Mouse (Mus musculus) kidney, postnatal 0 days (tissue): ENCODE results near the gene Gpc5. TPM values are rescaled to one million over a fixed set of nuclear protein-coding genes. Genes with fewer than 3 reads are reported as not detected.

Experiments used
- ATAC-seq: fragments of 200-750 bp; cut with Nextera tagmentation; replicated peaks from 2 replicates; pipeline ENCODE4 v1.8.0; 2017; ENCODE audit warnings: low read depth, moderate number of reproducible peaks, moderate TSS enrichment, moderate library complexity; ENCODE audit not compliant: low FRiP score
- DNase-seq: peaks from one replicate; pipeline ENCODE4 v3.0.0-alpha.2; 2016; ENCODE audit warnings: low spot score
- H3K27ac ChIP-seq: fragments of 300-500 bp; sonication (generic); 2 replicates; pipeline ENCODE4 v1.5.1; 2014; ENCODE audit warnings: mild to moderate bottlenecking
- H3K27me3 ChIP-seq: fragments of 300-500 bp; sonication (generic); 2 replicates; pipeline ENCODE4 v1.6.1; 2014; ENCODE audit warnings: low read length, mixed read lengths; ENCODE audit not compliant: insufficient read depth
- H3K36me3 ChIP-seq: fragments of 300-500 bp; sonication (generic); 2 replicates; pipeline ENCODE4 v1.6.1; 2014; ENCODE audit warnings: low read length, mixed read lengths; ENCODE audit not compliant: insufficient read depth
- H3K4me1 ChIP-seq: fragments of 300-500 bp; sonication (generic); replicated peaks from 2 replicates; pipeline ENCODE4 v1.6.1; 2014; ENCODE audit warnings: antibody characterized with exemption, low read length, mixed read lengths; ENCODE audit not compliant: insufficient read depth
- H3K4me2 ChIP-seq: fragments of 300-500 bp; sonication (generic); 2 replicates; pipeline ENCODE4 v1.6.1; 2014; ENCODE audit warnings: mild to moderate bottlenecking, low read length, moderate library complexity, mixed read lengths
- H3K4me3 ChIP-seq: fragments of 300-500 bp; sonication (generic); replicated peaks from 2 replicates; pipeline ENCODE4 v1.5.1; 2014; ENCODE audit warnings: low read depth, low read length
- H3K9ac ChIP-seq: fragments of 300-500 bp; sonication (generic); 2 replicates; pipeline ENCODE4 v1.6.1; 2014; ENCODE audit warnings: low read depth, low read length
- H3K9me3 ChIP-seq: fragments of 300-500 bp; sonication (generic); replicated peaks from 2 replicates; pipeline ENCODE4 v1.6.1; 2016; ENCODE audit warnings: low read length, inconsistent platforms, mixed read lengths
- CTCF ChIP-seq: IDR thresholded peaks from 2 replicates; pipeline ENCODE4 v1.5.1; 2016; ENCODE audit warnings: antibody characterized with exemption, low read depth, mild to moderate bottlenecking, moderate library complexity
- WGBS: fragments of 180-500 bp; shearing (Covaris S2); extraction: QIAGEN DNeasy Blood & Tissue Kit; methylation state at CpG from one replicate; pipeline ENCODE4 v1.1.7; 2014; 5-methylcytosine and 5-hydroxymethylcytosine counted together
- polyA plus RNA-seq: library from polyadenylated mRNA; unstranded; fragments of >200 nt; fragmentation: Nextera tagmentation; extraction: Ambion mirVana; gene quantifications from 2 replicates; pipeline ENCODE4 v1.2.1, GENCODE M21; 2015

Gpc5 gene
- polyA plus RNA-seq, 1 experiment from 2014 or later = 18.5 TPM

DNA sequence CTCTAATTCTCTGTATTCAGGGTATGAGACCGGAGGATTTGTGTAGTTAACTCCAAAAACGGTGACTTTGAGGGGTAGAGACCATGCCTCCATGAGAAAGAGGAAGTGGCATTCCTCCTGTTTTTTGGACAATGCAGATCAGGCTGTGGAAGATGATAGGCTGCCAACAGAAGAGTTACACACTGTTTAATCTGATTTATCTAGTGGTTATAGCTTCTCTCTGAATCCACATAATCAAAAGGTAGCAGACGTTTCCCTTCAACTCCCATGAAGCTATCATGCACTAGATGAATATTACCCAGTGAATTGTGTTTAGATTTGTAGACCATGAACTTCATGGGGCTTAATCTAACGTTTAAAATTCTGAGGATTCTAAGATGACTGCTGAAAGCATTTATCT, 522.1 kb downstream of the Gpc5 start:
- DNase-seq = no peak
- no peak for TF ChIP-seq CTCF
- Histone ChIP-seq H3K36me3 (no peaks in the 10 kb centered on the region), H3K9ac (no peak overlapping the region), H3K27ac (no peak overlapping the region), H3K4me2 (no peak overlapping the region), H3K4me3 (no peak overlapping the region), H3K27me3 (no peaks in the 10 kb centered on the region), H3K9me3 (no peaks in the 10 kb centered on the region), H3K4me1 (no peaks in the 10 kb centered on the region)
- WGBS = 73% methylated on average over 4 of the region's 4 CpGs
- ATAC-seq = no peak

DNA sequence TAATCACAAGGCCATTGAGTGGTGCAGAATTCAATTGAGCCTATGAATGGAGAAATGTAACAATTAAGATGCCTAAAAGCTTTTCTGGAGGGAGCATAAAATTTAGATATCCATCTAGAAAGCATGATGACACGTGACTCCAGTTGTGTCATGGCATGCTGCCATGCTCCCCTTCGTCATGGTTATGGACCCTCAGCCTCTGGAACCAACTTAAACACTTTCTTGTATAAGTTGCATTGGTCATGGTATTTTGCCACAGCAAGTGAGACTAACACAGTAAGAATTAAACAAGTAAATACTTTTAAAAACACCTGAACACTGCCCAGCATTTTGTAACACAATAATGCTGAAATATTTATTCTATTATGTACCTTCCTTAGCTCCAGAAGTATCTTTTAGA, 524.3 kb downstream of the Gpc5 start:
- TF ChIP-seq CTCF = no peak
- no peaks in the 10 kb centered on the region for H3K4me1 ChIP-seq
- H3K9ac ChIP-seq = no peak overlapping the region
- H3K4me3 ChIP-seq = no peak overlapping the region
- ATAC-seq (no peak), DNase-seq (no peak)
- no peaks in the 10 kb centered on the region for H3K27me3 ChIP-seq
- WGBS = 36% methylated on average over 2 of the region's 2 CpGs
- H3K27ac ChIP-seq = no peak overlapping the region
- H3K4me2 ChIP-seq = no peak overlapping the region
- no peaks in the 10 kb centered on the region for H3K9me3 ChIP-seq
- H3K36me3 ChIP-seq = no peaks in the 10 kb centered on the region

DNA sequence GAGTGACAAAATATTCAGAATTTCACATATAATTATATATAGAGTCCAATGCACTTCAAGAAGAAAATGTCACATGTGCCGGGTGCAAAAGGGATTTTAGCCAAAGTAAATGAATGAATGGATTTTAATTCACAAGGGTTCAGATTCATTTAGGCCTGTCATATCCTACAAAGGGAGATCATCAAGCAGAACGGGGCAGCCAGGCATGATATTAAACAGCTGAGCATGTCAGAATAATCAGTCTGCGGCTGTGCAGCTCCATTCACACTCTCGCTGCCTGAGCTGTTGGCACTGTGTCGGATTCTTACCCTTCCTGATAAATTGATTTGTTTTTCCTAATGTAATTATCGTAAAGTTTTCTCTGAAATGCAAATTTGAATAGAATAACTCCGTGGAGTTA, 524.8 kb downstream of the Gpc5 start:
- DNase-seq = no peak
- no peak overlapping the region for H3K9ac ChIP-seq
- no peak overlapping the region for H3K4me3 ChIP-seq
- H3K27ac ChIP-seq = no peak overlapping the region
- no peaks in the 10 kb centered on the region for H3K9me3 ChIP-seq
- H3K36me3 ChIP-seq = no peaks in the 10 kb centered on the region
- H3K4me1 ChIP-seq = no peaks in the 10 kb centered on the region
- 48% methylated on average over 7 of the region's 7 CpGs for WGBS
- ATAC-seq = no peak
- H3K27me3 ChIP-seq = no peaks in the 10 kb centered on the region
- no peak overlapping the region for H3K4me2 ChIP-seq
- no peak for TF ChIP-seq CTCF

DNA sequence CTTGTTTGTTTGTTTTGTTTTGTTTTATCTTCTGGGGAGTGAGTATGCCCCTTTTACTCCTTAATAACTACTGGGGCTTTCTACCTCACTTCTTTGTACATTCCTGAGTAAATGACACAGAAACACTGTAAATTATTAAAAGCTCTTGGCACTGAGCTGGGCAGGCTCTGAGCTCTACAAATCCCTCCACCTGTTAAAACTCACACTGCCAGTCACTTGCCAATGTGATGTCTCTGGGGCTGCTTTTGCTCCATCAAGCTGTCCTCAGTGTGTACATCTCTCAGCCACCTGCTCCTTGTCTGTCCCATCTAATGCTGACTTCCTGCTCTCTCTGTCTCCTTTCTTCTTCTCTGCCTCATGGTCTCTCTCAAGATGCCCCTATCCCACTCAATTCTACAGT, 528.5 kb downstream of the Gpc5 start:
- TF ChIP-seq CTCF = no peak
- ATAC-seq = peak; percentile 57
- no peak overlapping the region for H3K9ac ChIP-seq
- no peaks in the 10 kb centered on the region for H3K36me3 ChIP-seq
- no peak overlapping the region for H3K27ac ChIP-seq
- DNase-seq = peak; percentile 10
- no peak overlapping the region for H3K4me3 ChIP-seq
- no peaks in the 10 kb centered on the region for H3K27me3 ChIP-seq
- no peaks in the 10 kb centered on the region for H3K4me1 ChIP-seq
- H3K9me3 ChIP-seq = no peaks in the 10 kb centered on the region
- no peak overlapping the region for H3K4me2 ChIP-seq

DNA sequence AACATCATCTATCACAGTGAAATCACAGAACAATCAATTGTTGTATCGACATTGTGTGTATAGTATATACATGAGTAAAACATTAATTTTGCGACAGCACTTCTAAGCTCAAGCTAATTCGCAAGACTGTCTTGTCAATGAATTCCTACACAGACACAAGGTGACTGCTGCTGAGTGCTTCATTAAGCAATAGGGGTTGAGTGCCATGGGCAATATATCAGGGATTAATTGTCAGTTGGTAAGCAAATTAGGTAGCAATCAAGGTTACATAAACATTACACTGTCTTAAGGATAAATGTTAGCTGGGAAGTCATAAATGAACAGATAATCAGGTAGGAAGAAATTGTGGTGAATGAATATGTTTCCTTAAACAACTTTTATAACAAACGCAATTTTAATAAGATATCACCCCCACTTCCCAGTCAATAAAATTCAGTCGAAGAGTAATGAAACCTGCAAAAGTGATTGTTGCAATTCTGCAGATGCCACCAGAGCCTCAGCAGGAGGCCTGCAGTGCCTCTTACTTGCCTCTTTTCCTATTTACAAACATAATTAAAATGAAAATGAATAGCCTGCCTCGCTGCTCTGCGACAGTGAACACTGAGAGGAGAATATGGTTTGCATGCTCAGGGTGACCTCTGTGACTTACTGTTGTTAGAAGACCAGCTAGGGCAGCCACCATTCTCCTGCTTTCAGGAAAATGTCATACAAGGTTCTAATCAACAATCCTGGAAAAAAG, 539.3 kb downstream of the Gpc5 start:
- no peak overlapping the region for H3K4me3 ChIP-seq
- H3K9me3 ChIP-seq = no peaks in the 10 kb centered on the region
- 71% methylated on average over 7 of the region's 7 CpGs for WGBS
- no peak for ATAC-seq
- no peak overlapping the region for H3K9ac ChIP-seq
- no peak for TF ChIP-seq CTCF
- H3K36me3 ChIP-seq = no peaks in the 10 kb centered on the region
- H3K4me2 ChIP-seq = no peak overlapping the region
- no peak overlapping the region for H3K27ac ChIP-seq
- no peaks in the 10 kb centered on the region for H3K4me1 ChIP-seq
- no peaks in the 10 kb centered on the region for H3K27me3 ChIP-seq
- no peak for DNase-seq

DNA sequence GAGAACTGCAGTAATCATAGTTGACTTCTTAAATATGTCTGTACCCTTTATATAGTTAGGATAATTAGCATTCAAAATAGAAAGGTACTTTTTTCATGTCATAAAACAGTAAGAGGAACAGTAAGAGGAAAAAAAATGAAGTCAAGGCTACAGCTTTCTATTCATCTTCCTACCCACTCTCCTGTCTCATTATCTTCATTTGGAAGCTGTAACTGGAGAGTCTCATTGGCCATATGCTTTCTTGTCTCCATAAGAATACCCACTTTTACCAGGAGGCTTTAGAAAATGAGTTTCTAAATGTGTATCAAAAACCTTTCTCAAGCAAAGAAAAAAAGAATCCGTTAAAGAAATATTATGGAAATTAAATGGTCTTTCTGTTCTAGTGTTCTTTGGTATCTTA, 541.3 kb downstream of the Gpc5 start:
- no peaks in the 10 kb centered on the region for H3K27me3 ChIP-seq
- H3K9ac ChIP-seq = no peak overlapping the region
- H3K9me3 ChIP-seq = no peaks in the 10 kb centered on the region
- H3K27ac ChIP-seq = no peak overlapping the region
- no peaks in the 10 kb centered on the region for H3K36me3 ChIP-seq
- H3K4me2 ChIP-seq = no peak overlapping the region
- no peak for ATAC-seq
- DNase-seq = no peak
- no peaks in the 10 kb centered on the region for H3K4me1 ChIP-seq
- no peak for TF ChIP-seq CTCF
- 83% methylated on average over 1 of the region's 1 CpGs for WGBS
- H3K4me3 ChIP-seq = no peak overlapping the region

DNA sequence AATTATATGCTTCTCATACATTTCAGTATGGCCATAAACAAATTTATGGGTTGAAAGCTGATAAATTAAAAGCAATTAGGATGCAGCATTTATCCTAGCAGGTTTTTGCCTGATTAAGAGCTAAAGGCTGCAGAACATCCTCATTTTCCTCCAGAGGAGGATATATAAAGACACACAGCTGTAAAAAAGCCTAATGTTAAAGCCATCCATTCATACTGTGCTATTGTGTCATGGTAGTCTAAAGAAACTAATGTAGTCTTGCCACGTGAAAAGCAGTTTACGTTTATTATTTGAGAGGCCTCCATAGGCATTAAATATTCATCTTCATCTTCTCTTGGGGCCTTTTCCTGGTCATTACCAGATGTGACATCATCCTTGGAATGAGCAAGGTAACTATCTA, 587.9 kb downstream of the Gpc5 start:
- no peaks in the 10 kb centered on the region for H3K27me3 ChIP-seq
- no peak overlapping the region for H3K9ac ChIP-seq
- 88% methylated on average over 2 of the region's 2 CpGs for WGBS
- H3K27ac ChIP-seq = no peak overlapping the region
- no peaks in the 10 kb centered on the region for H3K36me3 ChIP-seq
- no peak for TF ChIP-seq CTCF
- H3K4me2 ChIP-seq = no peak overlapping the region
- no peaks in the 10 kb centered on the region for H3K9me3 ChIP-seq
- ATAC-seq = no peak
- H3K4me3 ChIP-seq = no peak overlapping the region
- no peak for DNase-seq
- H3K4me1 ChIP-seq = no peaks in the 10 kb centered on the region
